Comparison of ENCODE assay signal across 31 mouse cellular contexts in genomic region chr6:39287782-39288181, GRCm38 (mm10).
A peak's percentile ranks its signal among the peaks of the same experiment; 100 is the strongest.
DNase-seq lines count a peak whose midpoint lies in the region; ATAC-seq and TF ChIP-seq lines count a peak whose summit lies in the region.
"Had no signal": no experiment of that assay in that cellular context is flagged by ENCODE, and none has a peak within 500 bp of the region (broad histone marks: within the 10 kb centered on the region; RNA-seq: fewer than 3 reads in every experiment).

No protein-coding gene starts in this region.

- intact Hi-C loops in left cerebral cortex, postnatal 14 days (cut with DNase I): no loop called here

- ATAC-seq in midbrain, embryonic 15.5 days (replicated peaks): no peak
- ATAC-seq: forebrain, embryonic 16.5 days; lung, postnatal 0 days; midbrain, embryonic 13.5 days had no signal

- H3K9me3 ChIP-seq in midbrain, embryonic 15.5 days: no peaks in the 10 kb centered on the region
- H3K9me3 ChIP-seq: G1E; hindbrain, embryonic 13.5 days; limb, embryonic 15.5 days; liver, embryonic 13.5 days; midbrain, embryonic 13.5 days; stomach, embryonic 15.5 days had no signal

- no peaks in the 10 kb centered on the region for H3K36me3 ChIP-seq in midbrain, embryonic 15.5 days (replicated peaks)
- H3K36me3 ChIP-seq: G1E; heart, embryonic 12.5 days; hindbrain, embryonic 13.5 days; limb, embryonic 15.5 days; liver, embryonic 13.5 days; midbrain, embryonic 13.5 days; stomach, embryonic 15.5 days had no signal

- TF ChIP-seq CTCF in bone marrow, adult 2 months (IDR thresholded peaks at IDR 0.05; ENCODE audit: control insufficient read depth, insufficient read depth, low read length): no peak

- H3K4me2 ChIP-seq in midbrain, embryonic 15.5 days: no peak overlapping the region
- H3K4me2 ChIP-seq: heart, embryonic 12.5 days; hindbrain, embryonic 13.5 days; limb, embryonic 15.5 days; liver, embryonic 13.5 days; midbrain, embryonic 13.5 days; stomach, embryonic 15.5 days had no signal

- WGBS in bone marrow, adult 2 months: 49% methylated on average over 3 of the region's 3 CpGs
- 79% methylated on average over 3 of the region's 3 CpGs for WGBS in midbrain, embryonic 15.5 days

- H3K27ac ChIP-seq in bone marrow, adult 2 months (ENCODE audit: control insufficient read depth, insufficient read depth, low read depth, low read length, poor library complexity): peak overlapping the region; percentile 25; the same call in 1 of the 2 replicates
- H3K27ac ChIP-seq in midbrain, embryonic 15.5 days: no peak overlapping the region
- H3K27ac ChIP-seq: gastrocnemius, adult 2 months; heart, adult 2 months; hindbrain, embryonic 13.5 days; limb, embryonic 15.5 days; liver, embryonic 13.5 days; macrophage; midbrain, embryonic 13.5 days had no signal

- no peak for TF ChIP-seq POLR2A in bone marrow, adult 2 months (IDR thresholded peaks at IDR 0.05; ENCODE audit: borderline replicate concordance, control insufficient read depth, low read depth, low read length)

- no peak overlapping the region for H3K4me3 ChIP-seq in bone marrow, adult 2 months (replicated peaks; ENCODE audit: control insufficient read depth, low read depth, low read length)
- no peak overlapping the region for H3K4me3 ChIP-seq in midbrain, embryonic 15.5 days
- H3K4me3 ChIP-seq: erythroblast, embryonic 14.5 days; gastrocnemius, adult 2 months; heart, adult 2 months; heart, embryonic 12.5 days; hindbrain, embryonic 13.5 days; limb, embryonic 15.5 days; liver, embryonic 13.5 days; midbrain, embryonic 13.5 days; stomach, embryonic 15.5 days had no signal

- no peak overlapping the region for H3K9ac ChIP-seq in midbrain, embryonic 15.5 days
- H3K9ac ChIP-seq: heart, embryonic 12.5 days; hindbrain, embryonic 13.5 days; limb, embryonic 15.5 days; liver, embryonic 13.5 days; midbrain, embryonic 13.5 days; stomach, embryonic 15.5 days had no signal

- H3K4me1 ChIP-seq in bone marrow, adult 2 months (ENCODE audit: control insufficient read depth, insufficient read depth, low read length): peaks cover 6% of the 10 kb centered on the region
- H3K4me1 ChIP-seq in midbrain, embryonic 15.5 days: peaks cover 5% of the 10 kb centered on the region; the same call in 1 of the 2 replicates
- H3K4me1 ChIP-seq: liver, embryonic 13.5 days had no signal

- H3K27me3 ChIP-seq in midbrain, embryonic 15.5 days (replicated peaks): no peaks in the 10 kb centered on the region
- H3K27me3 ChIP-seq: heart, embryonic 12.5 days; hindbrain, embryonic 13.5 days; limb, embryonic 15.5 days; liver, embryonic 13.5 days; midbrain, embryonic 13.5 days; stomach, embryonic 15.5 days had no signal

- DNase-seq in thymus, postnatal 4 days: peak; percentile 21
- DNase-seq in thymus, postnatal 14 days: no peak
- peak; percentile 57 for DNase-seq in naive thymus-derived CD4-positive, alpha-beta T cell, adult 2 months (ENCODE audit: low read depth)
- DNase-seq in adrenal gland, adult 8-10 months: no peak
- no peak for DNase-seq in left cerebral cortex, postnatal 14 days (ENCODE audit: low spot score in 2 of 2)
- DNase-seq: adrenal gland, postnatal 25 days; cerebellum, adult 18-20 months; cerebellum, postnatal 14 days; gastrocnemius, adult 2 months; heart, adult 2 months; heart, postnatal 4 days; kidney, adult 9 months; kidney, postnatal 14 days; layer of hippocampus, adult 9-11 months; left cerebral cortex, postnatal 4 days; liver, embryonic 13.5 days; lung, adult 18-20 months; right cerebral cortex, adult 18-20 months; thymus, postnatal 36 days had no signal

Comparison
In these comparisons a context has a peak if more than half of its experiments do, and no peak if none do; other contexts are left out.
1. DNase-seq: peak in thymus, postnatal 4 days (single experiment) and naive thymus-derived CD4-positive, alpha-beta T cell, adult 2 months (single experiment); none in thymus, postnatal 14 days (single experiment), adrenal gland, adult 8-10 months (single experiment) and left cerebral cortex, postnatal 14 days (0 of 2).